Mouse (Mus musculus) cerebellum, postnatal 25 days (tissue): Measurements from ENCODE around the gene Klrb1b.
"Not testable (repeated sequence)": the region's sequence is repeated elsewhere in the genome, so short reads cannot be mapped to it uniquely, and the experiment has no call there.

Experiments
- DNase-seq, 2 experiments: peaks; one replicate each; pipeline ENCODE4 v3.0.0; 2021; ENCODE audit warnings: mixed read lengths in 2 of 2

Klrb1b gene

GRCm38 (mm10) chr6:128798772-128799143 lies 27.4 kb downstream of the Klrb1b start:
- peak; percentile 85 to 86 for DNase-seq

- peak; percentile 35 to 42 for DNase-seq
Measured at GRCm38 (mm10) chr6:128797936-128798771, 28.0 kb downstream of the Klrb1b start.

GRCm38 (mm10) chr6:128797185-128797905 lies 28.8 kb downstream of the Klrb1b start:
- DNase-seq: peak in 1 of 2 experiments; percentile 26

GRCm38 (mm10) chr6:128796321-128796955 lies 29.7 kb downstream of the Klrb1b start:
- no peak for DNase-seq

GRCm38 (mm10) chr6:128793734-128794133 lies 32.4 kb downstream of the Klrb1b start:
- DNase-seq: no peak

GRCm38 (mm10) chr6:128790491-128790994 lies 35.6 kb downstream of the Klrb1b start:
- not testable (repeated sequence) for DNase-seq

GRCm38 (mm10) chr6:128789115-128789514 lies 37.0 kb downstream of the Klrb1b start, which contains the start of gene Klrb1c:
Klrb1c (minus strand) TSS chr6:128789215.
- no peak for DNase-seq

- no peak for DNase-seq
Measured at GRCm38 (mm10) chr6:128788517-128788916, 37.6 kb downstream of the Klrb1b start.

GRCm38 (mm10) chr6:128786396-128786795 lies 39.7 kb downstream of the Klrb1b start:
- not testable (repeated sequence) for DNase-seq

GRCm38 (mm10) chr6:128769481-128770253 lies 56.5 kb downstream of the Klrb1b start:
- no peak for DNase-seq

- DNase-seq: no peak
Measured at GRCm38 (mm10) chr6:128768047-128768446, 58.1 kb downstream of the Klrb1b start.

GRCm38 (mm10) chr6:128766486-128767254 lies 59.5 kb downstream of the Klrb1b start:
- DNase-seq: peak; percentile 38 to 62

- DNase-seq: no peak
Measured at GRCm38 (mm10) chr6:128765211-128765610, 60.9 kb downstream of the Klrb1b start.

GRCm38 (mm10) chr6:128764598-128764997 lies 61.5 kb downstream of the Klrb1b start:
- peak in 1 of 2 experiments; percentile 36 for DNase-seq

GRCm38 (mm10) chr6:128763736-128764523 lies 62.2 kb downstream of the Klrb1b start:
- peak; percentile 95 to 96 for DNase-seq
